Mouse (Mus musculus) bone marrow, adult 2 months (tissue): ENCODE measurements around the gene Zfp11. TPM values are rescaled to one million over a fixed set of nuclear protein-coding genes. Genes with fewer than 3 reads are reported as not detected.
"Not testable (repeated sequence)": the region's sequence is repeated elsewhere in the genome, so short reads cannot be mapped to it uniquely, and the experiment has no call there.

ENCODE experiments used
- H3K27ac ChIP-seq: fragments of 200-500 bp; 2 replicates; pipeline ENCODE4 v1.5.1; 2012; ENCODE audit warnings: low read depth, mild to moderate bottlenecking, control low read depth, inconsistent platforms, low read length; ENCODE audit not compliant: control insufficient read depth, poor library complexity, insufficient read depth
- H3K4me1 ChIP-seq: fragments of 200-500 bp; 2 replicates; pipeline ENCODE4 v1.6.1; 2011; ENCODE audit warnings: low read length; ENCODE audit not compliant: control insufficient read depth, insufficient read depth
- H3K4me3 ChIP-seq: fragments of 200-500 bp; replicated peaks from 2 replicates; pipeline ENCODE3; 2011; ENCODE audit warnings: mild to moderate bottlenecking, low read depth, low read length, control low read depth; ENCODE audit not compliant: control insufficient read depth
- CTCF ChIP-seq: fragments of 200-500 bp; IDR thresholded peaks from 2 replicates; pipeline ENCODE4 v1.5.1; 2011; ENCODE audit warnings: low read length, control low read depth; ENCODE audit not compliant: control insufficient read depth, insufficient read depth
- POLR2A ChIP-seq: fragments of 200-500 bp; IDR thresholded peaks from 2 replicates; pipeline ENCODE4 v1.6.1; 2011; ENCODE audit warnings: low read depth, mild to moderate bottlenecking, control low read depth, low read length, borderline replicate concordance; ENCODE audit not compliant: control insufficient read depth
- WGBS: fragments of 180-500 bp; shearing (Covaris S2); methylation state at CpG from one replicate; pipeline ENCODE4 v1.1.7; 2018; 5-methylcytosine and 5-hydroxymethylcytosine counted together
- polyA plus RNA-seq: library from polyadenylated mRNA; stranded (reverse); fragments of >200 nt; gene quantifications from 2 replicates; pipeline ENCODE4 v1.2.4, GENCODE M21; 2011; ENCODE audit warnings: low replicate concordance; ENCODE audit not compliant: missing spikeins, insufficient read depth, insufficient read length

The Zfp11 gene
- polyA plus RNA-seq, 1 experiment = 1.5 TPM

DNA sequence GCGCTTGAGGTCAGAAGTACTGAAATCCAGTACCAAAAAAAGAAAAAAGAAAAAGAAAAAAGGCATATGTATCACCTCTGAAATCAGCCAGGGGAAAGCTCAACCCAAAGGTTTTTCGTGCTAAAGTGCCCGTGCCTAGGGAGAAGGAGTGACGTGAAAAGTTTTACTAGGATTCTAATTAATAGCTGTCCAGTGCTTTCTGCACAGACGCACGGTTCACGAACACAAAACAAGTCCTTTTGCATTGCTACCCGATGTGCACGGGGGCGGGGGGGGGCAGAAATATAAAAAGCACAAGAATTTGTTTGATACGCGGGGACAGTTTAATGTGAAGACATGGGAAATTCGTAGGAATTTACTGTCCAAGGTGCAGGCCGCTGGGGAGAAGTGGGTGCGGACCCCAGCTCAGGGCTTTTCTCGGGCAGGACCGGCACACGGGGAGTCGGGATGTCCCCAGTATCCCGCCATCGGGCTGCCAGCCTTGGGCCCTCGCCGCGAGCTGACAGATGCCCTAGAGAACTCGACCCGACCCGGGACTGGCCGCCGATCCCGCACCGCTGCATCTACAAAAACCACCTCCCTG, 355 bp downstream of the Zfp11 start:
- H3K4me3 ChIP-seq = peak overlapping the region; percentile 89
- TF ChIP-seq POLR2A (no peak), CTCF (no peak)
- peak overlapping the region; percentile 11; the same call in 1 of the 2 replicates for H3K27ac ChIP-seq
- WGBS = under 1% methylated on average over 31 of the region's 31 CpGs
- H3K4me1 ChIP-seq = no peaks in the 10 kb centered on the region; the same call in 1 of the 2 replicates

DNA sequence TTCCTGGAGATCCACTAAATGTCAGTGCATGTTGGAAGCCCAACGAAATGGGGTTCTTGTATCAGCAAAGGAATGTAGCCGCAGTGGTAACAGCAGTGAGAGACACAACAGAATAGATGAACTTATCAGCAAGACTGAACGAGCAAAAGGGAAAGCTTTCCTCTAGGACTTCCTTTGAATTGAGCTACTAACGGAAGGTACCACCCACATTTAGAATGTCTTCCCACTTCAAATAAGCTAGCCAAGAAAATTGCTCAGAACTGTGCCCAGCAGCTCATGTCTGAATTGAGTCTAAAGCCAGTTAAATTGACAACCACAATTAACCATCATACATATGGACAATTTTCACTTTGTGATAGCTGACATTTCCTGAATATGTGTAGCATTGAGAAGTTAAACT, 2.0 kb downstream of the Zfp11 start:
- no peaks in the 10 kb centered on the region; the same call in 1 of the 2 replicates for H3K4me1 ChIP-seq
- WGBS = 80% methylated on average over 4 of the region's 4 CpGs
- H3K27ac ChIP-seq = no peak overlapping the region
- H3K4me3 ChIP-seq = no peak overlapping the region
- TF ChIP-seq CTCF (no peak), POLR2A (no peak)

DNA sequence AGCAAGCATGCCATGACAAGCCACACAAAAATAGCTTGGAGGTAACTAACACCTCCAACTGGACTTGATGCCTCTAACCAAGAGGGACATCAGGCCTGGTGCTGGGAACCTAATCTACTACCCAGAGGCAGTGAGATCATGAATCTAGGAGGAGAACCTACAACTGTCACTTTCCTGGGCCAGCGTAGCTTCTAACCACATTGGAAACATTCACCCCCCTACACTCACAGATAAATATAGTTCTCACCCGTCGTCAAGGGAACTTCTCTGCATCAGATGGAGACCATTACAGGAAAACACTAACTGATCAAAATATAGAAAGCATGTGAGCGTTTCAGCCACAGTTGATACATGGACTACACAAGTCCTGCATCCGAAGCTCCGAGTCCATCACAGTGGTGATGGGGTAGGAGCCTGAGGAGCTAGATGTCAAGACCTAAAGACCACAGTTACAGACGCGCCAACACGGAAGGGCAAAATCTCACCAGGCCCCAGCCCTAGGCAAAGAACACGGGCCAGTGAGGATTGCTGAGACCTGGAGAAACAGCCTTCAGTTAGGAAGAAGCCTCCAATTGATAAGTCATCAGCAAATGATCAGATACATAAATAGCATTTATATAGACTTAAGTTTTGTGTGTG, 3.5 kb downstream of the Zfp11 start:
- H3K27ac ChIP-seq = no peak overlapping the region
- TF ChIP-seq POLR2A (no peak), CTCF (no peak)
- no peak overlapping the region for H3K4me3 ChIP-seq
- 76% methylated on average over 10 of the region's 10 CpGs for WGBS
- no peaks in the 10 kb centered on the region; the same call in 1 of the 2 replicates for H3K4me1 ChIP-seq

DNA sequence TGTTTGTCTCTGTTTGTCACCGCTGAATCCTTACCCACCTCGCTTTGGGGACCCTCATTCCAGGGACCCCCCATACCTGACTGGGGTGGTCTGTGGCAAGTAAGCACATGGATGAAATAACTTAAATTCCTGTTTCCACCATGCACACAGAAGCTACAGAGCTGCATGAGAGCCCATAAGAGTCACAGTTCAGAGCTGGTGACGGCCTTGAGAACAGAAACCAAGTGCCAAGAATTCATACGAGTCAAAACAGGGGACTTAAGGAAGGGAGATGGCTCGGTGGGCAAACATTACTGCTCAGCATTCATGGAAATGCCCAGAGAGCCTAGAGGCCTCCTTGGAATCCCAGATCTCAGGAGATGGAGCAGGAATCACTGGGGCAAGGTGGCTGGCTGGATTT, 5.8 kb downstream of the Zfp11 start:
- TF ChIP-seq CTCF (no peak), POLR2A (no peak)
- 84% methylated on average over 5 of the region's 5 CpGs for WGBS
- Histone ChIP-seq H3K4me3 (no peak overlapping the region), H3K4me1 (no peaks in the 10 kb centered on the region; the same call in 1 of the 2 replicates), H3K27ac (no peak overlapping the region)

DNA sequence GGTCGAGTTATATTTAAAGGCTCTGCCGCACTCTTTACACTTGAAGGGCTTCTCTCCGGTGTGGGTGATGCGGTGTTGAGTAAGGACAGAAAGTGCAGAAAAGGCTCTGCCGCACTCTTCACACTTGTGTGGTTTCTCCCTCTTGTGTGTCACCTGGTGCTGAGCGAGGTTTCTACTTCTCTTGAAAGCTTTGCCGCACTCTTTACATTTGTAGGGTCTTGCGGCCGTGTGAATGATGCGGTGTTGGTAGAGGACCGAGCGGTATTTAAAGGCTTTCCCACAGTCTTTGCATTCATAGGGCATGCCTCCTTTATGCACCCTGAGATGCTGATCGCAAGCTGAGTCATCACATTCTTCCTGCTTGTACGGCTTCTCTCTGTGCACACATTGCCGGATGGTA, 12.0 kb downstream of the Zfp11 start:
- Histone ChIP-seq H3K4me3 (no peak overlapping the region), H3K27ac (no peak overlapping the region), H3K4me1 (no peaks in the 10 kb centered on the region)
- TF ChIP-seq POLR2A = no peak
- no peak for TF ChIP-seq CTCF
- 91% methylated on average over 15 of the region's 15 CpGs for WGBS

DNA sequence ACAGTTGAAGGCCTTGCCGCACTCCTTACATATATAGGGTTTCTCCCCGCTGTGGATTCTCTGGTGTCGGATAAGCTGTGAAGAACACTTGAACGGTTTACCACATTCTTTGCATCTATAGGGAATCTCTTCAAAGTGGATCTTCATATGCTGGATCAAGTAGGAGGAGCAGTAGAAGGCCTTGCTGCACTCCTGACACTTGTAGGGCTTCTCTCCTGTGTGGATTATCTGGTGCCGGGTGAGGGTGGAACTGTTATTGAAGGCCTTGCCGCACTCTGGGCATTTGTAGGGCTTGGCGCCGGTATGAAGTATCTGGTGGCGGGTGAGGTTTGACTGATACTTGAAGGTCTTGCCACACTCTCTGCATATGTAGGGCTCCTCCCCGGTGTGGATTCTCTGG, 12.9 kb downstream of the Zfp11 start:
- WGBS = 95% methylated on average over 10 of the region's 10 CpGs
- H3K4me3 ChIP-seq = no peak overlapping the region
- TF ChIP-seq POLR2A = no peak
- no peak for TF ChIP-seq CTCF
- H3K27ac ChIP-seq = no peak overlapping the region
- no peaks in the 10 kb centered on the region for H3K4me1 ChIP-seq

DNA sequence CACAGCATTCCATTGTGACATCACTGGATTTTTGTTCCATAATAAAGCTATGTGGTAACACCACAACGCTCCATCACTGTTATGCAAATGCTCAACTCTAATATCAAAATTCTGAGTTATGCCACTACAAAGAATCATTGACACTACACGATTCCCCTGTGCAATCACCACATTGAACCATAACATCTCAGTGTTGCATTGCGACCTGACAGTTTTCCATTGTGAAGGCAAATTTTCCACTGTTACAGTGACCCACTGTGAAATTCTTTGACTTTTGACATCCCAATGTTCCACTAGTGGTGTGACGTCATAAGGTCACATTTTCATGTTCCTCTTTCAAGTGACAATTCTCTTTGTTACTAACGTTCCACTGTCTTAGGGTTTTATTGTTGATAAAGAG, 19.0 kb downstream of the Zfp11 start:
- no peaks in the 10 kb centered on the region for H3K4me1 ChIP-seq
- H3K27ac ChIP-seq = no peak overlapping the region
- 71% methylated on average over 5 of the region's 5 CpGs for WGBS
- no peak overlapping the region for H3K4me3 ChIP-seq
- TF ChIP-seq CTCF = no peak
- TF ChIP-seq POLR2A = no peak

DNA sequence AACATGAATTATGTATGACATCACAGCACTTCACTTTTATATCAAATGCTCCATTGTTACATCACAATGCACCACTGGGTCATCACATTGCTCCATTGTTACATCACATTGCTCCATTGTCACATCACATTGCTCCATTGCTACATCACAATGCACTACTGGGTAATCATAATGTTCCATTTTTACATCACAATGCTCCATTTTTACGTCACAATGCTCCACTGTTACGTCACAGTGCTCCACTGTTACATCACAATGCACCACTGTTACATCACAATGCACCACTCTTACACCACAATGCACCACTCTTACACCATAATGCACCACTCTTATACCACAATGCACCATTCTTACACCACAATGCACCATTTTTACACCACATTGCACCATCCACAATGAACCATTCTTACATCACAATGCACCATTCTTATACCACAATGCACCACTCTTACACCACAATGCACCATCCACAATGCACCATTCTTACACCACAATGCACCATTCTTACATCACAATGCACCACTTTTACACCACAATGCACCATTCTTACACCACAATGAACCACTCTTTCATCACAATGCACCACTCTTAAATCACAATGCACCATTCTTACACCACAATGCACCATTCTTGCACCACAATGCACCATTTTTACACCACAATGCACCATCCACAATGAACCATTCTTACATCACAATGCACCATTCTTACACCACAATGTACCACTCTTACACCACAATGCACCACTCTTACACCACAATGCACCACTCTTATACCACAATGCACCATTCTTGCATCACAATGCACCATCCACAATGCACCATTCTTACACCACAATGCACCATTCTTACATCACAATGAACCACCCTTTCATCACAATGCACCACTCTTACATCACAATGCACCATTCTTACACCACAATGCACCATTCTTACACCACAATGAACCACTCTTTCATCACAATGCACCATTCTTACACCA, 37.3 kb downstream of the Zfp11 start:
- 58% methylated on average over 2 of the region's 2 CpGs for WGBS
- H3K4me1 ChIP-seq, H3K27ac ChIP-seq: not testable (repeated sequence)

DNA sequence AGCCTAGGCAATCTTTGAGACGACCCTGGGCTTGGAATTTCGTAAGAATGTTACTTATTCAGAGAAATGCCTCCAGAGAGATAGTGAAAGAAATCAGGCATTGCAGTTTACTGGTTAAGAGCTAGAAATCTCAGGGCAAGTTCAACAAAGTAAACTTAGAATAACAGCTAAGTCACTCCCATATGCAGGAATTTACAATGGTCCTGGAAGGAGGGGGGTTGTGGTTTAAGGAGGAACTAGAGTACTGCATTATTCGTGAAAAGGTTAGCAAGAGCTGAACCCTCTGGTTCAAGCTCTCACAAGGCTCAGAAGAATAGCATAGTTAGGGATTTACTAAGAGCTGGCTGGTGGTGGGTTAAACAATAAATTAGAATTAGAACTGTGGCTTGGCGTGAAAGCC, 43.3 kb downstream of the Zfp11 start:
- not testable (repeated sequence) for H3K4me3 ChIP-seq, H3K4me1 ChIP-seq, H3K27ac ChIP-seq
- WGBS = 52% methylated on average over 4 of the region's 4 CpGs

More for the DNA sequence above, 37.3 kb downstream of the Zfp11 start:
- H3K4me3 ChIP-seq = not testable (repeated sequence)
